Mouse (Mus musculus) liver, embryonic 14.5 days (tissue): Measurements from ENCODE around the gene Zcchc8. TPM values are rescaled to one million over a fixed set of nuclear protein-coding genes. Genes with fewer than 3 reads are reported as not detected.

Experiments
- ATAC-seq: fragments of 200-750 bp; cut with Nextera tagmentation; 2 replicates; pipeline ENCODE4 v1.8.0; 2017; ENCODE audit warnings: moderate number of reproducible peaks, mild to moderate bottlenecking, moderate library complexity; ENCODE audit not compliant: insufficient read depth
- DNase-seq, 3 experiments: peaks; one replicate each; pipeline ENCODE4 v3.0.0-alpha.2; 2012 to 2013; ENCODE audit warnings: low read depth in 3 of 3, low spot score in 3 of 3
- H3K27ac ChIP-seq: fragments of 300-500 bp; sonication (generic); 2 replicates; pipeline ENCODE4 v1.5.1; 2014; ENCODE audit warnings: moderate library complexity, mild to moderate bottlenecking, control low read depth, inconsistent platforms
- H3K27me3 ChIP-seq: fragments of 300-500 bp; sonication (generic); 2 replicates; pipeline ENCODE4 v1.6.1; 2014; ENCODE audit warnings: mild to moderate bottlenecking, low read length, moderate library complexity; ENCODE audit not compliant: control insufficient read depth, insufficient read depth
- H3K36me3 ChIP-seq: fragments of 300-500 bp; sonication (generic); replicated peaks from 2 replicates; pipeline ENCODE4 v1.6.1; 2014; ENCODE audit warnings: low read depth; ENCODE audit not compliant: control insufficient read depth, insufficient read depth
- H3K4me1 ChIP-seq, 2 experiments: fragments of 200-500 bp in 1 of 2; fragments of 300-500 bp in 1 of 2; sonication (generic) in 1 of 2; replicated peaks; 2 replicates each; pipeline ENCODE4 v1.6.1; 2012 to 2014; ENCODE audit warnings: antibody characterized with exemption in 1 of 2, inconsistent platforms in 1 of 2, low read length in 1 of 2; ENCODE audit not compliant: control insufficient read depth in 2 of 2, insufficient read depth in 2 of 2
- H3K4me2 ChIP-seq: fragments of 300-500 bp; sonication (generic); 2 replicates; pipeline ENCODE4 v1.6.1; 2014; ENCODE audit warnings: low read depth, mild to moderate bottlenecking, control low read depth, moderate library complexity
- H3K4me3 ChIP-seq, 2 experiments: fragments of 200-500 bp in 1 of 2; fragments of 300-500 bp in 1 of 2; sonication (generic) in 1 of 2; 2 replicates each; pipeline ENCODE4 v1.5.1; 2012 to 2014; ENCODE audit warnings: low read depth in 2 of 2, low read length in 2 of 2, mild to moderate bottlenecking in 2 of 2, control low read depth in 1 of 2, inconsistent platforms in 1 of 2, moderate library complexity in 1 of 2; ENCODE audit not compliant: insufficient read depth in 1 of 2
- H3K9ac ChIP-seq: fragments of 300-500 bp; sonication (generic); replicated peaks from 2 replicates; pipeline ENCODE4 v1.6.1; 2014; ENCODE audit warnings: mild to moderate bottlenecking, control low read depth, moderate library complexity
- H3K9me3 ChIP-seq: fragments of 300-500 bp; sonication (generic); 2 replicates; pipeline ENCODE4 v1.6.1; 2016; ENCODE audit warnings: low read length, mixed read lengths; ENCODE audit not compliant: control insufficient read depth
- CTCF ChIP-seq: IDR thresholded peaks from 2 replicates; pipeline ENCODE4 v1.5.1; 2016; ENCODE audit warnings: antibody characterized with exemption, low read depth, control low read depth
- EP300 ChIP-seq: IDR thresholded peaks from 2 replicates; pipeline ENCODE4 v1.6.1; 2016; ENCODE audit warnings: antibody characterized with exemption, low read depth
- WGBS: fragments of 180-500 bp; shearing (Covaris S2); extraction: QIAGEN DNeasy Blood & Tissue Kit; methylation state at CpG from one replicate; pipeline ENCODE4 v1.1.7; 2014; ENCODE audit not compliant: insufficient replicate concordance; 5-methylcytosine and 5-hydroxymethylcytosine counted together
- polyA plus RNA-seq, 2 experiments: library from polyadenylated mRNA; depleted of rRNA in 1 of 2; stranded (reverse) in 1 of 2; unstranded in 1 of 2; fragments of >200 nt; fragmentation: Nextera tagmentation in 1 of 2; extraction: Ambion mirVana in 1 of 2; gene quantifications; 2 replicates each; pipeline versions ENCODE4 v1.2.1 to v1.2.3; 2012 to 2014

The Zcchc8 gene
- polyA plus RNA-seq, 2 experiments = 24.2 to 30.0 TPM

- no peaks in the 10 kb centered on the region for H3K27me3 ChIP-seq
- H3K9me3 ChIP-seq = no peaks in the 10 kb centered on the region
- H3K27ac ChIP-seq = no peak overlapping the region
- TF ChIP-seq CTCF = no peak
- TF ChIP-seq EP300 = no peak
- no peak overlapping the region for H3K9ac ChIP-seq
- no peak for ATAC-seq
- 33% methylated on average over 7 of the region's 7 CpGs for WGBS
- no peak overlapping the region for H3K4me2 ChIP-seq
- no peak for DNase-seq
- no peak overlapping the region for H3K4me3 ChIP-seq
- H3K36me3 ChIP-seq = no peaks in the 10 kb centered on the region; the same call in 1 of the 2 replicates
- peaks cover 0 to 10% of the 10 kb centered on the region in 2 experiments; a peak in 2 of 4 replicates for H3K4me1 ChIP-seq
These were observed 63.2 kb downstream of the Zcchc8 start for GRCm38 (mm10) chr5:123657651-123658050.

GRCm38 (mm10) chr5:123654937-123655336 lies 66.0 kb downstream of the Zcchc8 start:
- Histone ChIP-seq H3K27me3 (no peaks in the 10 kb centered on the region), H3K36me3 (no peaks in the 10 kb centered on the region; the same call in 1 of the 2 replicates), H3K4me3 (no peak overlapping the region), H3K4me2 (no peak overlapping the region), H3K9ac (no peak overlapping the region), H3K9me3 (no peaks in the 10 kb centered on the region), H3K4me1 (no peaks in the 10 kb centered on the region), H3K27ac (no peak overlapping the region)
- ATAC-seq (peak; percentile 31; the same call in 1 of the 2 replicates), DNase-seq (no peak)
- TF ChIP-seq CTCF = no peak
- TF ChIP-seq EP300 = no peak
- WGBS = 29% methylated on average over 5 of the region's 5 CpGs

GRCm38 (mm10) chr5:123653287-123653801 lies 67.6 kb downstream of the Zcchc8 start:
- no peak overlapping the region for H3K4me3 ChIP-seq
- H3K36me3 ChIP-seq = no peaks in the 10 kb centered on the region; the same call in 1 of the 2 replicates
- H3K27ac ChIP-seq = no peak overlapping the region
- no peaks in the 10 kb centered on the region for H3K27me3 ChIP-seq
- H3K4me1 ChIP-seq = no peaks in the 10 kb centered on the region
- ATAC-seq = no peak
- no peak for TF ChIP-seq EP300
- no peak for TF ChIP-seq CTCF
- H3K4me2 ChIP-seq = no peak overlapping the region
- H3K9me3 ChIP-seq = no peaks in the 10 kb centered on the region
- DNase-seq = no peak
- 76% methylated on average over 11 of the region's 11 CpGs for WGBS
- H3K9ac ChIP-seq = no peak overlapping the region

- no peak overlapping the region for H3K27ac ChIP-seq
- H3K9me3 ChIP-seq = no peaks in the 10 kb centered on the region
- TF ChIP-seq CTCF (no peak), EP300 (no peak)
- no peaks in the 10 kb centered on the region; the same call in 1 of the 2 replicates for H3K36me3 ChIP-seq
- ATAC-seq (no peak), DNase-seq (no peak)
- H3K27me3 ChIP-seq = no peaks in the 10 kb centered on the region
- WGBS = 35% methylated on average over 2 of the region's 2 CpGs
- H3K4me2 ChIP-seq = no peak overlapping the region
- no peaks in the 10 kb centered on the region for H3K4me1 ChIP-seq
- no peak overlapping the region for H3K9ac ChIP-seq
- H3K4me3 ChIP-seq = no peak overlapping the region
These were observed 70.1 kb downstream of the Zcchc8 start for GRCm38 (mm10) chr5:123650825-123651224.

Other genes starting within 250 kb of the Zcchc8 start
- gene Lrrc43, start 231.8 kb downstream of the Zcchc8 start, polyA plus RNA-seq (2012; rRNA removed) = 0.02 TPM in 1 of 2 replicates, not detected in the other
- not detected in 2 replicates for gene Lrrc43, start 231.8 kb downstream of the Zcchc8 start, polyA plus RNA-seq (2014; fragmentation: Nextera tagmentation; extraction: Ambion mirVana)
- gene Il31, start 231.6 kb downstream of the Zcchc8 start, polyA plus RNA-seq (2012; rRNA removed) = not detected in 2 replicates
- not detected in 2 replicates for gene Il31, start 231.6 kb downstream of the Zcchc8 start, polyA plus RNA-seq (2014; fragmentation: Nextera tagmentation; extraction: Ambion mirVana)
- not detected in 2 replicates for gene B3gnt4, start 210.6 kb downstream of the Zcchc8 start, polyA plus RNA-seq (2012; rRNA removed)
- 0.10 TPM in 1 of 2 replicates, not detected in the other for gene B3gnt4, start 210.6 kb downstream of the Zcchc8 start, polyA plus RNA-seq (2014; fragmentation: Nextera tagmentation; extraction: Ambion mirVana)
- 31.2 and 35.4 TPM in 2 replicates for gene Diablo, start 196.9 kb downstream of the Zcchc8 start, polyA plus RNA-seq (2012; rRNA removed)
- gene Diablo, start 196.9 kb downstream of the Zcchc8 start, polyA plus RNA-seq (2014; fragmentation: Nextera tagmentation; extraction: Ambion mirVana) = 55.9 and 62.1 TPM in 2 replicates
- 0.28 and 0.44 TPM in 2 replicates for gene Gm49027, start 195.6 kb downstream of the Zcchc8 start, polyA plus RNA-seq (2012; rRNA removed)
- gene Gm49027, start 195.6 kb downstream of the Zcchc8 start, polyA plus RNA-seq (2014; fragmentation: Nextera tagmentation; extraction: Ambion mirVana) = 0.10 and 0.22 TPM in 2 replicates
- 7.3 and 10.1 TPM in 2 replicates for gene Vps33a, start 148.1 kb downstream of the Zcchc8 start, polyA plus RNA-seq (2012; rRNA removed)
- gene Vps33a, start 148.1 kb downstream of the Zcchc8 start, polyA plus RNA-seq (2014; fragmentation: Nextera tagmentation; extraction: Ambion mirVana) = 15.5 and 20.6 TPM in 2 replicates
- gene Clip1, start 36.5 kb downstream of the Zcchc8 start, polyA plus RNA-seq (2012; rRNA removed) = 3.9 and 6.1 TPM in 2 replicates
- 6.6 and 9.1 TPM in 2 replicates for gene Clip1, start 36.5 kb downstream of the Zcchc8 start, polyA plus RNA-seq (2014; fragmentation: Nextera tagmentation; extraction: Ambion mirVana)
- gene Rsrc2, start 28.3 kb upstream of the Zcchc8 start, polyA plus RNA-seq (2012; rRNA removed) = 14.9 and 34.7 TPM in 2 replicates
- gene Rsrc2, start 28.3 kb upstream of the Zcchc8 start, polyA plus RNA-seq (2014; fragmentation: Nextera tagmentation; extraction: Ambion mirVana) = 36.7 and 38.9 TPM in 2 replicates
- 14.5 and 21.0 TPM in 2 replicates for gene Kntc1, start 28.6 kb upstream of the Zcchc8 start, polyA plus RNA-seq (2012; rRNA removed)
- gene Kntc1, start 28.6 kb upstream of the Zcchc8 start, polyA plus RNA-seq (2014; fragmentation: Nextera tagmentation; extraction: Ambion mirVana) = 22.2 and 27.9 TPM in 2 replicates
- gene Hcar2, start 144.4 kb upstream of the Zcchc8 start, polyA plus RNA-seq (2012; rRNA removed) = 0.20 and 0.22 TPM in 2 replicates
- 0.11 and 0.42 TPM in 2 replicates for gene Hcar2, start 144.4 kb upstream of the Zcchc8 start, polyA plus RNA-seq (2014; fragmentation: Nextera tagmentation; extraction: Ambion mirVana)
- 0.06 and 0.08 TPM in 2 replicates for gene Hcar1, start 158.9 kb upstream of the Zcchc8 start, polyA plus RNA-seq (2012; rRNA removed)
- 0.08 and 0.10 TPM in 2 replicates for gene Hcar1, start 158.9 kb upstream of the Zcchc8 start, polyA plus RNA-seq (2014; fragmentation: Nextera tagmentation; extraction: Ambion mirVana)
- 8.8 and 17.5 TPM in 2 replicates for gene Denr, start 186.1 kb upstream of the Zcchc8 start, polyA plus RNA-seq (2012; rRNA removed)
- 43.0 and 50.0 TPM in 2 replicates for gene Denr, start 186.1 kb upstream of the Zcchc8 start, polyA plus RNA-seq (2014; fragmentation: Nextera tagmentation; extraction: Ambion mirVana)
- gene Gm43518, start 206.3 kb upstream of the Zcchc8 start, polyA plus RNA-seq (2012; rRNA removed) = 0.14 and 0.63 TPM in 2 replicates
- gene Gm43518, start 206.3 kb upstream of the Zcchc8 start, polyA plus RNA-seq (2014; fragmentation: Nextera tagmentation; extraction: Ambion mirVana) = 0.60 TPM in 1 of 2 replicates, not detected in the other
- 2.0 and 2.7 TPM in 2 replicates for gene Ccdc62, start 209.6 kb upstream of the Zcchc8 start, polyA plus RNA-seq (2012; rRNA removed)
- gene Ccdc62, start 209.6 kb upstream of the Zcchc8 start, polyA plus RNA-seq (2014; fragmentation: Nextera tagmentation; extraction: Ambion mirVana) = 3.4 and 3.7 TPM in 2 replicates